Mouse (Mus musculus): Measurements from ENCODE around the gene Olfr129.

Gene Olfr129

DNA sequence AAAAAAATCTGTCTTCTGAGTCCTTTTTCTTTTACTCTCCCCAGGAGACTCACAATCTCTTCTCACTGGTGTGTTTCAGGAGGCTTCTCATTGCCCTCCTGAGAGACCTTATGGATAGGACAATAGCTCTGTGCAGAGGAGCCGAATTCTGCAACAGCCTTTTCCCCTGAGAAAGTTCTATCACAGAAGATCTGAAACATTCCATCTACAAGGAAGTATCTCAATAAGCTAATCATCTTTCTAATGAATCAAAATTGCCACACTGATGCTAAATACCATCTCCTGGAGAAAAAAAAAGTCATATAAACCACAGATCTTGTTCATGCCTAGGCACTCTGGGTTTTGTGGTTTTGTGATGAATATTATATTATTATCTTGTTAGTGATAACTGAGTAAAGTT, at the start of gene Olfr129:
Olfr129 (minus strand) TSS at position 101 of the 400 bp plus-strand sequence.
- no peak for DNase-seq (ENCODE audit: low spot score)

DNA sequence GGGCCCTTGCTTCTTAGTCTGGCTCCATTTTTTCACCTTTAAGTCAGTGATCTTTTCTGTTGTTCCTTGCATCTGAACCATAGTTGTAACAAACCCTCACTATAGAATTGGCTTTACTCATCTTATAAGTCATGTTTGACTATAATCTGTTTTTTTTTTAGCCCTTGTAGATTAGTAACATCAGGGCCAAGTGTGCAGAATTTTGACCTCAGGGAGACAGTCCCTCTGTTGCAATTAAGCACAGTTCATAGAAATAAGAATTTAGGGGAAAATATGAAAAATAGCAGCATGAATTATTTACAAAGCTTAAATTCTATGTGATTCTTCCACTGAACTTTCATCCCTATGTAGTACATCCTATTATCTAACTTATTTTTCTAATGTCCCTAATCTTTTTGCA, 28.7 kb upstream of the Olfr129 start, which contains the start of gene Olfr131:
Olfr131 (minus strand) TSS at position 101 of the 400 bp plus-strand sequence.
- DNase-seq (ENCODE audit: low spot score) = no peak

DNA sequence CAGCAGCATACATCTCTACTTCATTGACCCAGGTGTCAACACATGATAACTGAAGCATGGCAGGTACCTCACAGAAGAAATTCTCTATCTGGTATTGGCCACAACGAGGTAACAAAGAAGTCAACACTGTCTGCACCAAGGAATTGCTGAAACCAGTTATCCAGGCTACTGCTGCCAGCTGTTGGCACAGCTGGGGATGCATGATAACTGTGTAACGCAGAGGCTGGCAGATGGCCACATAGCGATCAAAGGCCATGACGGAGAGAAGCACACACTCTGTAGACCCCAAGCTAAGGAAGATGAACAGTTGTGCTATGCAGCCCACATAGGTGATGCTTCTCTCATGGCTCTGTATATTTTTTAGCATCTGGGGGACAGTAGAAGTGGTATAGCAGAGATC, 22.5 kb upstream of the Olfr129 start:
- DNase-seq (ENCODE audit: low spot score) = no peak

DNA sequence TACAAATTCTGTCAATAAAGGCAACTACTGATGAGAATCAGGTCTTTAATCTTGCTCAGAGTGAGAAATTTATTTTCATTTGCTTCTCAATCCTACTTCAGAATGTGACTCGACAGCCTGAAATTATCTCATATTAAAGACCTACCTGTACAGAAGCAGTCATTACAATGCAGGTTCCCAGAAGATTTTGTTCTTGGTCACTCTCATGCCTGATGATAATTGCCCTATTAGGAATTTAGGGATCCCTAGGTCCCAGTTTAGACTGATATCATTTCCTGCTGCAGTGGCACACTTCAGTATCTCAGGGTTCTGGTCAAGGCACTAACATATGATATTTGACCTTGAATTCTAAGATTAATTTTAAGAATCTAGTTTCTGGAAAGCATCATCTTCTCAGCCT, 3.7 kb upstream of the Olfr129 start, which contains the start of gene Olfr130:
Olfr130 (plus strand) TSS at position 301 of the 400 bp plus-strand sequence.
- no peak for DNase-seq (ENCODE audit: low spot score)

DNA sequence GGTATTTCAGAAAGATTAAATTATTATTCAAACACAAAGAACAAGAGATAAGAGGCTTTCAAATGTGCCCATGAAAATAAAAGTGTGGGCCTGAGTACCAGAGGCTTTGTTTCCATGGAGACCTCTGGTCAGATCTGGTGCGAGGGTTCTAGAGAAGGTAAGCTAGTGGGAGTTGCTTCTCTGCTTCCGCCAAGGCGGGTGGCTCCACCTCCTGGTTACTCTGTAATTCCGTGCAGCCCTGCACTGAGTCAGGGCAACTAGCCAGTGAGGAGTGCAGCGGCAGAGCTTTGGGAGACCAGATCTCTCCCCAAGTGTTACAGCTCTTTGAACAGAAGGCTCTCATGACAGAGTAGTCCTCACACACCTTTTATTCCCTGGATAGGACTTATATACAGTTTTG, 33.6 kb downstream of the Olfr129 start:
- no peak for DNase-seq (ENCODE audit: low spot score)

DNA sequence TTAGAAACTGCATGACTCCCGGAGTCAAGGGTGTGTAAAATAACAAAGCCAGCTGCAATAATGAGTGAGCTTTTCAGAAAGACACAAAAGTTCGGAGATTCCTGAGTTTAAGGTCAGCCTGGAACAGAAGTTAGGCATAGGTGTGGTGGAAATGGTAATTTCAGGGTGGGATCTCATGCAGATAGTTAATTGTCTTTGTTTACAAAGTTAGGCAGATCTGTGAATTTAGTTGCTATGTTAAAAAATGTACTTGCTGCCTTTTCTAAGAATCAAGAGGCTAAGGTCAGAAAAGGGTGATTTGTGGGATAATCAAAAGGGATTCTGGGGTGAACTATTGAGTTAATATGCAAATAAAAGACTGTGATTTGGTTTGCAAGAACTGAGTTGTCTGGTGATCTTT, 43.5 kb downstream of the Olfr129 start:
- DNase-seq (ENCODE audit: low spot score) = no peak

DNA sequence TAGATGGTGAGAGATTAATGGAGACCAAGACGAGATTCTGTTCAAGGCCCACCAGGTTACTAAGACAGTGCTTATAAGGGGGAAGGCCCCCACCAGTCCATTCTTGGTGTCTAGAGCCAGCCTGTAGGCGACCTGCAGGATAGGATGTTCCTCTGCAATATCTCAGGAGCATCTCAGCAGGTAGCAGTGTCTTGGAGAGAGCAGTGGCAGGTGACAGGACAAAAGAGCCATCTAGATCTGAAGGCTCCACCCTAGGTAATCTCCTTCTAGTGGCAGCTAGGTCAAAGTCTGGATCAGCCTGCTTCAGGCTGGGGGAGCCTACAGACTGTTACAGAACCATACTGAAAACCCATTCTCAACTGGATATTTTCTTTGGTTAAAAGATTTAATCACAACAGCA, 54.9 kb downstream of the Olfr129 start:
- DNase-seq (ENCODE audit: low spot score) = no peak

Data from c-Kit-positive CD71-positive TER-119-positive erythroid progenitor cells, embryonic 14.5 days (primary cell).